Mouse (Mus musculus) liver, embryonic 11.5 days (tissue): ENCODE measurements around the gene Crip2. TPM values are rescaled to one million over a fixed set of nuclear protein-coding genes. Genes with fewer than 3 reads are reported as not detected.

Source experiments
- ATAC-seq: fragments of 200-750 bp; cut with Nextera tagmentation; replicated peaks from 2 replicates; pipeline ENCODE4 v1.8.0; 2017; ENCODE audit warnings: moderate number of reproducible peaks, mild to moderate bottlenecking, moderate TSS enrichment, moderate library complexity; ENCODE audit not compliant: low FRiP score
- DNase-seq: peaks from one replicate; pipeline ENCODE4 v3.0.0-alpha.2; 2017; ENCODE audit warnings: low spot score
- H3K27ac ChIP-seq: fragments of 300-500 bp; sonication (generic); 2 replicates; pipeline ENCODE4 v1.5.1; 2014; ENCODE audit warnings: mild to moderate bottlenecking, low read depth, low read length, control low read depth
- H3K27me3 ChIP-seq: fragments of 300-500 bp; sonication (generic); replicated peaks from 2 replicates; pipeline ENCODE4 v1.6.1; 2014; ENCODE audit warnings: low read length, mixed read lengths; ENCODE audit not compliant: control insufficient read depth, insufficient read depth
- H3K36me3 ChIP-seq: fragments of 300-500 bp; sonication (generic); 2 replicates; pipeline ENCODE4 v1.6.1; 2014; ENCODE audit warnings: mild to moderate bottlenecking, low read length, moderate library complexity, mixed read lengths; ENCODE audit not compliant: control insufficient read depth, insufficient read depth
- H3K4me1 ChIP-seq: fragments of 300-500 bp; sonication (generic); replicated peaks from 2 replicates; pipeline ENCODE4 v1.6.1; 2014; ENCODE audit warnings: low read length, mixed read lengths; ENCODE audit not compliant: control insufficient read depth, insufficient read depth
- H3K4me2 ChIP-seq: fragments of 300-500 bp; sonication (generic); 2 replicates; pipeline ENCODE4 v1.6.1; 2014; ENCODE audit warnings: mild to moderate bottlenecking, control low read depth, moderate library complexity
- H3K4me3 ChIP-seq: fragments of 300-500 bp; sonication (generic); 2 replicates; pipeline ENCODE4 v1.5.1; 2014; ENCODE audit warnings: low read depth, low read length, control low read depth
- H3K9ac ChIP-seq: fragments of 300-500 bp; sonication (generic); 2 replicates; pipeline ENCODE4 v1.6.1; 2014; ENCODE audit warnings: low read depth, low read length, control low read depth
- H3K9me3 ChIP-seq: fragments of 300-500 bp; sonication (generic); 2 replicates; pipeline ENCODE4 v1.6.1; 2016; ENCODE audit warnings: low read length, inconsistent platforms, mixed read lengths; ENCODE audit not compliant: control insufficient read depth
- WGBS: fragments of 180-500 bp; shearing (Covaris S2); extraction: QIAGEN DNeasy Blood & Tissue Kit; methylation state at CpG from one replicate; pipeline ENCODE4 v1.1.7; 2014; 5-methylcytosine and 5-hydroxymethylcytosine counted together
- polyA plus RNA-seq: library from polyadenylated mRNA; unstranded; fragments of >200 nt; fragmentation: Nextera tagmentation; extraction: Ambion mirVana; gene quantifications from 2 replicates; pipeline ENCODE4 v1.2.1, GENCODE M21; 2014

Crip2 gene
- polyA plus RNA-seq, 1 experiment from 2014 or later: 86.9 TPM

DNA sequence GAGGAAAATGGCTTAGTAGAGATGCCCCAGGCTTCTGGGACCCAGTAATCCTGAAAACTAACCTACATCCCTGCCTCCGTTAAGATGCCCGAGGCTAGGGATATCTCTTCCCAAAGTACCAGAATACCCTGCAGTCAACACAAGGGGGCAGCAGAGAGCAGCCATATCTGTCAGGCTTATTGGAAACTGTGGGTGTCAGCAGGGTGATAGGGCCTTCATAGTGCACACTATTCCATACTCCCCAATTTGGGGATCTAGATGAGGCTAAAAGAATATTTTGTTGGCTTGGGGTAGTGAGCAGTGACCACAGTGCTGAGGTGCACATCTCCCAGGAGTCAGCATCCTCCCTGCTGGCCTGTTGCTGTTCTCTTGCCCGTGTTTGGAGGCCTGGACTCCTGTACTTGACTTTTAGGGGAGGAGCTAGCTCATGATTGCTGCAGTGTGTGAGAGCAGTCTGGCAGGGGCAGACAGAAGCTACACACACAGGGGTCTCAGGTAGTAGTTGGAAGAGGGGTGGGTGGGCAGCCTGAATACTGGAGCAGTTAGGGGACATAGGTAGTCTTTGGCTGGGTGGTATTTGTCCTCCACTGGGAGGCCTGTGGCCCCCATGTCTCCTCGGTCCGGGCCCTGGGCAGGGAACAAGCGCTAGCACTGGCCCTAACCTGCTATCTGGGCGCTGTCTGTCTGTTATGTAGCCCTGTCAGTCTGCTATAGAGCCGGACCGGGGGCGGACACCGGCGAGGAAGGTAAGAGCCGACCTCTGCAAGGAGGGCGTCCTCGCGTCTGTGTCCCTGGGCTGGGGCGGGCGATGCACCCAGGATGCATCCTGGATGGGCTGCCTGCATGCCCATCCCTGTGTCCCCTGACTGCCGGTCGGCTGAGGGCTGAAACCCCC lies 20.3 kb upstream of the Crip2 start:
- Histone ChIP-seq H3K9ac (no peak overlapping the region), H3K4me1 (no peaks in the 10 kb centered on the region), H3K27ac (no peak overlapping the region), H3K4me2 (no peak overlapping the region), H3K9me3 (no peaks in the 10 kb centered on the region), H3K36me3 (peaks cover 77% of the 10 kb centered on the region), H3K4me3 (no peak overlapping the region), H3K27me3 (no peaks in the 10 kb centered on the region)
- 88% methylated on average over 20 of the region's 20 CpGs for WGBS
- peak; percentile 43; the same call in 1 of the 2 replicates for ATAC-seq
- DNase-seq: peak; percentile 58

DNA sequence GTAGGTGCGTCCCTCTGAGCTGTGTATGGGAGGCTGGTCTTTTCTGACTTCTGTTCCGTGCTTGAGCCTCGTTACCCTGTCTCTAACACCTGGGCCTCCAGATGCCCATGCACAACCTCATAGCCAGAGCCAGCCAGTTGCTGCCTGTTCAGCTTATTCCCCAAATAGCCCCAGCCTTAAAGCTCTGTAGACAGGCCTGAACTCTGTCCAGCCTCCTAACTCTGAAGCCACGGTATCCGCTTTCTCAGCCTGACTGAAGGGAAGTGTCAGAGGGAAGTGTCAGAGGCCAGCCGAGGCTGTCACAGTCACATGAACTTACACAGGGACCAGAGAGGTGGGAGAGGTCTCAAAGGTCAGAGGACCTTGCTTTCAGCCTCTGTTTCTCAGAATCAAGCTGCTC lies 15.3 kb upstream of the Crip2 start:
- H3K4me3 ChIP-seq: no peak overlapping the region
- no peaks in the 10 kb centered on the region for H3K4me1 ChIP-seq
- ATAC-seq (no peak), DNase-seq (no peak)
- H3K27me3 ChIP-seq: no peaks in the 10 kb centered on the region
- WGBS: 77% methylated on average over 6 of the region's 6 CpGs
- H3K36me3 ChIP-seq: peaks cover 87% of the 10 kb centered on the region
- no peak overlapping the region for H3K27ac ChIP-seq
- no peak overlapping the region for H3K4me2 ChIP-seq
- no peak overlapping the region for H3K9ac ChIP-seq
- H3K9me3 ChIP-seq: no peaks in the 10 kb centered on the region

DNA sequence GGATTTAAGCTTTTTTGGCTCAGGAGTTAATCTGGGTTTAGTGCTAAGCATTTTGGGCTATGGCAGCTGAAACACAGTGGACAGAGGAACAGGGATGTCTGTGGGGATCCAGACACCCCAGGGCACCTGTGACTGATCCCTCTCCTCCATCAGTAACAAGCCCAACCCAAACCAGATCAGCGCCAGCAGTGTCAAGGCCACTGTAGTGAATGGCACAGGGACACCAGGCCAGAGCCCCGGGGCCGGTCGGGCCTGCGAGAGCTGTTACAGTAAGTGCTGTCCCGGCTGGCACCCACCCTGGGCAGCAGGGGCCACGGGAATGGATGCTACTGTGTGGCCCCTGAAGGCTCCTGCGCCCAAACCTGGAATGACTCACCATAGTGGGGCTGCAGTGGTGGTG lies 9.3 kb upstream of the Crip2 start:
- DNase-seq: no peak
- no peak for ATAC-seq
- Histone ChIP-seq H3K4me1 (no peaks in the 10 kb centered on the region), H3K9ac (no peak overlapping the region), H3K27ac (no peak overlapping the region), H3K4me2 (no peak overlapping the region), H3K4me3 (no peak overlapping the region), H3K36me3 (peaks cover 92% of the 10 kb centered on the region), H3K9me3 (no peaks in the 10 kb centered on the region), H3K27me3 (no peaks in the 10 kb centered on the region)
- WGBS: 93% methylated on average over 8 of the region's 8 CpGs

DNA sequence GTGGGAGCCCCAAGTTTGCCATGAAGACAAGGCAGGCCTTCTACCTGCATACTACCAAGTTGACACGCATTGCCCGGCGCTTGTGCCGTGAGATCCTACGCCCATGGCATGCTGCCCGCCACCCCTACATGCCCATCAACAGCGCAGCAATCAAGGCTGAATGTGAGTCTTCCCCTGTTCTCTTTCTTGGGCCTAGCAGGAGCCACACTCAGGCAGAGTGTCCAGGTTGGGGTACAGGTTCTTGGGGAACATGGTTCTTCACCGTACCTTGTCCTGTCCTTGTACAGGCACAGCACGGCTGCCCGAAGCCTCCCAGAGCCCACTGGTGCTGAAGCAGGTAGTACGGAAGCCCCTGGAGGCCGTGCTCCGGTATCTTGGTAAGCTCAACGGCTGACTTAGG lies 8.4 kb upstream of the Crip2 start:
- DNase-seq (no peak), ATAC-seq (no peak)
- H3K27me3 ChIP-seq: no peaks in the 10 kb centered on the region
- H3K9me3 ChIP-seq: no peaks in the 10 kb centered on the region
- 96% methylated on average over 14 of the region's 14 CpGs for WGBS
- peaks cover 89% of the 10 kb centered on the region for H3K36me3 ChIP-seq
- H3K4me1 ChIP-seq: no peaks in the 10 kb centered on the region
- no peak overlapping the region for H3K4me3 ChIP-seq
- H3K4me2 ChIP-seq: no peak overlapping the region
- no peak overlapping the region for H3K9ac ChIP-seq
- no peak overlapping the region for H3K27ac ChIP-seq

DNA sequence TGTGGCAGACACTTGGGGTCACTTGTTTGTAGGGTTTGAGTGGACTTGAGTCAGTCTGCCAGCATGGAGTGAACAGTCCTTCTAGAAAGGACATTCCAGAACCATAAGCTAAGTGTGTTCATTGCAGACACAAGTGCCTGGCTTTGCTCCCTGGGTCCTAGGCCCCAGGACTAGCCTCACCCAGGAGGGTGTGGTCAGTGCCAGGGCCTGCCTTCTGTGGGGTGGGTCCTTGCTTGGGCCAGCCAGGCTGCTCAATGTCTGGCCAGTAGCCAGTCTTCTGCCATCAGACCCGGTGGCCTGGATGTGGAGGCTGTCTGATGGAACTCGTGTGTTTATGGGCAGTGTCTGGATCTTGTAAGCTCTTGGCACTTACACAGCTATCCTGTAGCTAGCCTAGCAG lies 7.5 kb upstream of the Crip2 start:
- ATAC-seq (no peak), DNase-seq (no peak)
- 67% methylated on average over 2 of the region's 2 CpGs for whole genome bisulfite sequencing
- Histone ChIP-seq H3K4me2 (no peak overlapping the region), H3K36me3 (peaks cover 87% of the 10 kb centered on the region), H3K27ac (no peak overlapping the region), H3K9ac (no peak overlapping the region), H3K4me1 (no peaks in the 10 kb centered on the region), H3K27me3 (no peaks in the 10 kb centered on the region), H3K9me3 (no peaks in the 10 kb centered on the region), H3K4me3 (no peak overlapping the region)

DNA sequence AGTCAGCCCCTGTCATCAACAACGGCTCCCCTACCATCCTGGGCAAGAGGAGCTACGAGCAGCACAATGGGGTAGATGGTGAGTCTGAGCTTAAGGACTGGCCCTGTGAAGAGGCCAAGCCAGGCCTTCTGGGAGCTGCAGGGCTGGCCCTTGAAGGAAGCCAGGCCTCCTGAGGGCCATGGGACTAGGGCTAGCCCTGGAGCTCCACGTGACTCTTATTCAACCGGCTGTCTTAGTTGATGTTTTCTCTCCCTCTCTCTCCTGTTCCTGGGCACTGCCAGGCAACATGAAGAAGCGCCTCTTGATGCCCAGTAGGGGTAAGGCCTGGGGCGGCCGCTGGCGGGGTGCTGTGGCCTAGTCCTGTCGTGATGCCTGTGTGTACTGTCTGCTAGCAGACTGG lies 6.8 kb upstream of the Crip2 start:
- Histone ChIP-seq H3K9me3 (no peaks in the 10 kb centered on the region), H3K27ac (no peak overlapping the region), H3K4me3 (no peak overlapping the region), H3K36me3 (peaks cover 88% of the 10 kb centered on the region), H3K4me1 (no peaks in the 10 kb centered on the region), H3K4me2 (no peak overlapping the region), H3K27me3 (no peaks in the 10 kb centered on the region), H3K9ac (no peak overlapping the region)
- DNase-seq: no peak
- no peak for ATAC-seq
- 93% methylated on average over 9 of the region's 9 CpGs for WGBS

DNA sequence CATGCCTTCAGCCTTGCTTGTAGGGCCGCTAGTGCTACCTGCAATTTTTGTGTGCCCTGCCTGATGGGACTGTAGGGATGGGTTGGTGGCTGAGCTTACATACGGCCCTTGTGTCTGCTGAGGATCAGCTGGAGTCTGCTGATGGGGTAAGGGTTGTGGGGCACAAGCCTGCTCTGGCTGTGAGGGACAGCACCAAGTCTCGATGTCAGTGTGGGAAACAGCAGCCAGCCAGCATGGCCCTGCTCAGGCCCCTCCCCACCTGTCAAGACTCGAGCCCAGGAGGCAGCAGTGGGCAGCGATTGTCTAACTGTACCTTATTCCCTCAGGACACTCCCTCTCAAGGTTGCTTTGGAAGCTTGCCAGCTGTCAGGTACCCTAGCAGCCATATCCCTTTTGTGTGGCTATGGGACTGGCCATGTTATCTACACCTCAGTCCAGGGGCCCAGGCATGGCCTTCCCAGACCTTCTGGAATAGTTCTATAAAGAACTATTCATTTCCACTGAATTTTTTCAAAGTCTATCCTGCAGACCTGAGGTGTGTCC lies 6.1 kb upstream of the Crip2 start:
- Histone ChIP-seq H3K36me3 (peaks cover 82% of the 10 kb centered on the region), H3K9ac (no peak overlapping the region), H3K4me3 (no peak overlapping the region), H3K9me3 (no peaks in the 10 kb centered on the region), H3K4me1 (no peaks in the 10 kb centered on the region), H3K27me3 (no peaks in the 10 kb centered on the region), H3K27ac (no peak overlapping the region), H3K4me2 (no peak overlapping the region)
- ATAC-seq: no peak
- 87% methylated on average over 5 of the region's 5 CpGs for WGBS
- no peak for DNase-seq

- no peaks in the 10 kb centered on the region for H3K9me3 ChIP-seq
- peaks cover 77% of the 10 kb centered on the region for H3K36me3 ChIP-seq
- H3K27ac ChIP-seq: no peak overlapping the region
- ATAC-seq: no peak
- H3K9ac ChIP-seq: no peak overlapping the region
- H3K27me3 ChIP-seq: no peaks in the 10 kb centered on the region
- no peaks in the 10 kb centered on the region for H3K4me1 ChIP-seq
- no peak for DNase-seq
- no peak overlapping the region for H3K4me3 ChIP-seq
- H3K4me2 ChIP-seq: no peak overlapping the region
- 91% methylated on average over 4 of the region's 4 CpGs for WGBS
These were observed 5.5 kb upstream of the Crip2 start for GRCm38 (mm10) chr12:113134502-113134901.

DNA sequence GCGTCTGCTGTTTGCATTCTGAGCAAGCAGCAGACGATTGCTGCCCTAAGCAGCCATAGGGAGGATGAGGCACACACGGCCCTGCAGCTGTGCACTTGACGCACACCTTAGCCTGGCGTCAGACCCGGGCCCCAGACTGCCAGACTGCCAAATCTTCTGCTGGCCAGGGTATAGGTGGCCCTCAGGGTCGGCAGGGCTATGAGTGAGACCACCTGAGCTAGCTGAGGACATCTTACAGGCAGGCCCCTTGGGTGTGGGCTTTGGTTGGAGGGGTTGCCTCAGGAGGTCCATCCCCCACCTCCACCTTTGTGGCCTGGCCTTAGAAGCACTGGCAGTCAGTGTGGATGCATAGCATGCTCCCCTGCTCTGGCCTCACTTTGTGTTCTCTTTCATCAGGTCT lies 4.6 kb upstream of the Crip2 start:
- no peak for ATAC-seq
- peaks cover 3% of the 10 kb centered on the region for H3K4me1 ChIP-seq
- H3K9me3 ChIP-seq: no peaks in the 10 kb centered on the region
- H3K27ac ChIP-seq: no peak overlapping the region
- H3K36me3 ChIP-seq: peaks cover 69% of the 10 kb centered on the region
- no peak overlapping the region for H3K4me2 ChIP-seq
- no peak overlapping the region for H3K9ac ChIP-seq
- H3K27me3 ChIP-seq: no peaks in the 10 kb centered on the region; the same call in 1 of the 2 replicates
- WGBS: 88% methylated on average over 7 of the region's 7 CpGs
- DNase-seq: no peak
- no peak overlapping the region for H3K4me3 ChIP-seq
